Mouse (Mus musculus) small intestine, adult 2 months (tissue): ENCODE results near the gene Als2.

Experiments
- CTCF ChIP-seq: fragments of 200-500 bp; IDR thresholded peaks from 2 replicates; pipeline ENCODE4 v1.5.1; 2012; ENCODE audit warnings: low read depth, mild to moderate bottlenecking, control low read depth, inconsistent platforms, low read length, moderate library complexity, mixed read lengths; ENCODE audit not compliant: insufficient replicate concordance, insufficient read length; ENCODE audit errors: extremely low read depth
- POLR2A ChIP-seq: fragments of 200-500 bp; IDR thresholded peaks from 2 replicates; pipeline ENCODE4 v1.6.1; 2012; ENCODE audit warnings: low read depth, mild to moderate bottlenecking, control low read depth, inconsistent platforms, low read length, moderate library complexity

GRCm38 (mm10) chr1:59187786-59188185 is 49.2 kb downstream of the Als2 start:
- no peak for TF ChIP-seq POLR2A
- no peak for TF ChIP-seq CTCF
